Mouse (Mus musculus) G1E (cell line): Measurements from ENCODE around the gene Lamc2.

Experiments used
- CTCF ChIP-seq: IDR thresholded peaks from 2 replicates; pipeline ENCODE4 v1.5.1; 2012; ENCODE audit warnings: low read depth, low read length, inconsistent platforms, mixed read lengths
- GATA1 ChIP-seq: IDR thresholded peaks from 2 replicates; pipeline ENCODE4 v1.6.1; 2012; ENCODE audit warnings: borderline replicate concordance, low read length, inconsistent platforms, mixed read lengths
- TAL1 ChIP-seq: conservative IDR thresholded peaks from 2 replicates; pipeline ENCODE4 v1.6.1; 2012; ENCODE audit warnings: low read depth, low read length, inconsistent platforms, mixed read lengths

GRCm38 (mm10) chr1:153185828-153186803, at the start of gene Lamc2:
- TF ChIP-seq GATA1 (no peak), TAL1 (no peak), CTCF (no peak)
